Mouse (Mus musculus): ENCODE measurements around the gene Slc15a5.

The Slc15a5 gene

DNA sequence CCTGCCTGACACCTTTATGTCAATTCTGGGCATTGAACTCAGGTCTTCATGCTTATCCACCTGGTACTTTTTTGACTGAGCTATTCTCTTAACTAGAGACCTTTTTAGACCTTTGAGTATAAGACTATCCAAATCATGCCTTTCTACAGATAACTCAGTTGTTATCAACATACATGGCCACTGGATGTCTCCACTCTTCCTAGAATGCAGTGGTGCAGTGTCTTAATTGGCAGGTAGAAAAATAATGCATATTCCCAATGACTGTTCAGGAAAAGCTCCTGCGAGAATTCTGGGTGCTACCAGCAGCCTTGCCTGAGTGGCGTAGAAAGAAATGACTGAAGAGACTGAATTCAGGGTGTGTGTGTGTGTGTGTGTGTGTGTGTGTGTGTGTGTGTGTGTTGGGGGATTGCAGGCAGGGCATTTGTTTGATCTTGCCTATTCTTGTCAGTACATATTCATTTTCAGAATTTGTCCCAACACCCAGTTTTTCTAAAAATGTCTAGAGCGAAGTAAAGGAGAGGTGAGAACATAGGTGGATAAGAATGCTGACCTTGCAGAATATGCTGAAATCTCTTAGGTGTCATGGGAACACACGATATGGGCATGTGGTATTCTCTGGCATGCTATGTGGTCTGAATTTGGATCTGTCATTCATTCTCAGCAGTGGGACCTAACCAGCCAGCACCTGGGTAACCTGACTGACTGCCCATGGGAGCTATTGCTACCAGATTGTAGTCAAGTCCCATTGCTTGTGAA lies 119.5 kb downstream of the Slc15a5 start:
- DNase-seq: no peak

- DNase-seq: no peak
Observed at GRCm38 (mm10) chr6:137957630-137958029, 122.1 kb downstream of the Slc15a5 start.

DNA sequence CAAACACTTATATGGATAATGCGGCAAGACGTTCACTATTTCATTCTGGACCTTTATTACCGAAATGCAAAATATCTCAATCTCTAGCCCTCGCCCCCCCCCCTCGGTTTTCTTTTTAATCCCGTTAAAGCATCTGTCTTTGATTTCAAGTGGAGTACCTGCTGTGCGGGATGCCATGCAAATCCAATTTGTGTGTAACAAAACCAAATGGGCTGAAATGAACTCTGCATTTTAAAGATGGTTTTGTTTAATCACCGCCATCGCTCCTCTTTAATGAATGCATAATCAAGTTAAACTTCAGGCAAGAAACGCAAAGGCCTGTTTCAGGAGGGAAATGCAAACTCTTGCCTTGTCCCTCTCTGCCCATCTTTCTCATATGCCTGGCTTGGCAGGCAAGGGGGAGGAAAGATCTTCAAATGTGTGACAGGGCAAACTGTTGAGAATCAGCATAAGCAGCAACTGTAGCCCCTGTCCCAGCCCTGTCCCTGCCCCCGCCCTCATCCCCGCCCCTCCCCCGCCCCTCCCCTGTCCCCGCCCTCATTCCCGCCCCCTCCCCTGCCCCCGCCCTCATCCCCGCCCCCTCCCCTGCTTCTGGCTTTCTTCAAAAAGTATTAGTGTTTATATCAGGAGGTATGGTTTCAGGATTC lies 122.8 kb downstream of the Slc15a5 start:
- no peak for DNase-seq

DNA sequence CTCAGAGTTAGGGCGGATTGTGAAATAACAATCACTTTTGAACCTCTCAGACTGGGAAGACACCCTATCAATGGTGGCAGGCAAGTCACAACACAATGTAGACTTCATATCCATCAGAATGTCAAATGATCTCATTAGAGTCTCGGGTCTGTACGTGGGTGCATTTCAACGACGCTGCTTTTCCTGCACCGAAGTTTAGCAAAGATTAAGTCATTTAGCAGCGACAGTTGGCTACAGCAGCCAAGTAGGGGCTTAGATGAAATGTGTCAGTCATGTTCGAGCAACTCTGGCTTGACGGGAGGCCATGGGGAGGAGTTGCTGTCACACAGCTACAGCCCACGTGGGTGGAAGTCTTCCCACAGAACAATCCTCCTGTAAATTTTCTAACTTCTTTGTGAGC lies 133.2 kb downstream of the Slc15a5 start:
- DNase-seq: no peak

DNA sequence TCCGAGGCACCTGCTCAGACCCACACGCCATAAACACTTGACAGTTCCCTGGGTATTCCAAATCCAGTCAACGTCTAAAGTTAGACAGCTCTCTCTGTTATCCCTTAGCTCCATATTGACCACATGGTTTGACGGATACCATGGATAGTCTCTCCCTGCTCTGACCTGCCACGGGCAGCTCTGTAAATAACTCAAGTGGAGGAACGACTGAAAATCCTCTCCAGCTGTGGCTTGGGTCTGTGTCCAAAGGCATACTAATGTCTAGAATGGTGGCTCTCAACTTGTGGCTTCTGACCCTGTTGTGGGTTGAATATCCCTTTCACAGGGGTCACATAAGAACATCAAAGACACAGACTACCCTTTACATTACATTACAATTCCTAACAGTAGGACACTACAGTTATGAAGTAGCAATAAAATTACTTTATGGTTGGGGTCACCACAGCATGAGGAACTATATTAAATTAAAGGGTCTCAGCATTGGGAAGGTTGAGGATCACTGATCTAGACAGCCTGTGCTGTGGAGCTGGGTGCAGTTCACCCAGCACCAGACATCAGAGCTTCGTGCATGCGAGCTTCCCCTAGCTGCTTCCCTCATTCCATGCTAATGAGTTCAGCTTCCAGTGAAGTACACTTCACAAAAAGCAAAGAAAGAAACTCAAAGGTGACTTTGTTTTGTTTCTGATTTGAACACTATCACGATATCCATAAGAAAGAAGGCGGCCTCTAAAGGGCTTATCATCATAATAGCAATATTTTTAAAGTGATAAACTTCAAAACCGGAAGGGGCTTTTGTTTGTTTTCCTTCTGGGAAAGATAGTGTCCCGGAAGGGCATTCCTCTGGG lies 139.1 kb downstream of the Slc15a5 start:
- no peak for DNase-seq

DNA sequence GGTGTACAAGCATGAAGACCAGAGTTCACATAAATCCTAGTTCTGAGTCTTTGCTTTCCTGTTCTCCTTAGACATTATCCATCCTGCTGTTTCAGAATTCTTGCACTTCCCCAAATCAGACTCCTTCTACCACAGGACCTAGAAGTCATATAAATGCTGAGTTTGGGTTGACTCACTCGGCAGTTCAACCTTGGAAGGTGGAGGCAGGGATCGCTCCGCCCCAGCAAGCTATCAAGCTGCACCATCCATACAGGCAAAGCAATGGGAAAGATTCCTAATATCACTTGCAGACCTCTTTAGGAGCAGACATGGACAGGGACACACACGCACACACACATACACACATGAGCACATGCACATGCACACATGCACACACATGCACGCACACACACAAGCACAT lies 142.2 kb downstream of the Slc15a5 start:
- DNase-seq: no peak

GRCm38 (mm10) chr6:137936268-137936667 lies 143.4 kb downstream of the Slc15a5 start:
- DNase-seq: no peak

- no peak for DNase-seq
Observed at GRCm38 (mm10) chr6:137935857-137936256, 143.9 kb downstream of the Slc15a5 start.

DNA sequence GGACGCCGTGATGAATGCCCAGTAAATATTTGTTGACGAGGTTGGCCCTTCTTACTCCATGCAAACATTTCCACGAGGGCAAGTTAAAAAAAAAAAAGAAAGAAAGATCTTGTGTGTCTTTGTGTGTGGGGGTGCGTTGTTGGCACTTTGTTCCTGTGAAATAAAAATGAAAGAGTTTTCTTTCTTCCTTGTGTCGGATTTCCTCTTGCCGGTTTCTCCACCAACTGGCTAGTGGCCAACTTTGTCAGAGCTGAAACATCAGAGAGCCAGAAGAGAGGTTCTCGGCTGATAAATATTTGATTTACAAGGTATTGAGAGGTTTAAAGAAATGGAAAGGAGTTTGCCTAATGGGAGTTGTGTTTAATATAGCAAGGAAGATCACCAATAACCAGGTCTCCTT lies 144.4 kb downstream of the Slc15a5 start:
- no peak for DNase-seq

GRCm38 (mm10) chr6:137934545-137935298 lies 145.0 kb downstream of the Slc15a5 start:
- DNase-seq: no peak

All from B cell, adult 2 months (primary cell).